Mouse (Mus musculus) adrenal gland, adult 8-10 months (tissue): ENCODE data around the gene Lipm. TPM values are rescaled to one million over a fixed set of nuclear protein-coding genes. Genes with fewer than 3 reads are reported as not detected.

Source experiments
- DNase-seq: peaks from one replicate; pipeline ENCODE4 v3.0.0; 2022
- total RNA-seq, 4 experiments: library from RNA; stranded (reverse); gene quantifications; 2 replicates each; pipeline ENCODE4 v1.2.4; 2022

Lipm gene
- total RNA-seq: not detected

DNA sequence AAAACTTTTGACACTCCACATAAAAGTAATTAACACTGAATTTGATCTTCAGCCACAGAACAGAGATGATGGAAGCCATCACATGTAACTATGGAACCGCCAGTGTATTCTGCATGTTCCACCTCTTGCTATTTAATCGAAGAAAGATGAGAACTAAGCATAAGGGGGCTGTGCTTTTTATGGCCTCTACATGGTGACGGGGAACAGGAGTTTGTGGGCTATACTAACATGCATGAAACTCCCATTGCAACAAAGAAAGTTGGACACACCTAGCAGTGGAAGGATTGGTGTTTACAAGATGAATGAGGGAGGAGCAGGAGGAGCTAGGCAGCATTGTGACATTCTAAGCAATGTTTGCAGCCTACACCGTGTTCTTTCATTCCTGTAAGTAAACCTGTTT is at the start of gene Lipm:
Gene Lipm, plus strand, starts transcription at position 301 of the 400 bp plus-strand sequence.
- DNase-seq: no peak

DNA sequence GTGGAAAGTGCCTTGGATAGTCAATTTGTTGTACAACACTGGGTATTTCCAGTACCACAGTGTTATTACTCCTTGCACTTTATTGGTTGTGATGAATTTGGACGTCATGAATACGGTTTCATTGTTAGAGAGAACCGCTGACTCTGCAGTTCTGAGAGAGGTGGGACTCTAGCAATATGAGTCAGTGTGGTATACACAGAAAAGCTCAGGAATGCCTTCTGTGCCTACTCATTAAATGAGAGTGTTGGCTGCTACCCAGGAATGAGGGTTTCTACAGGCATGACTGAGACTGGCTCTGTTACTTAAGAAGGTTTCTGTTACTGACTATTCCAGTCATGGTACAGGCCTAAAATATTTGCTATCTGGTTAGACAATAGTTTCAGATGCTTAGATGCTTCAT is 49.2 kb upstream of the Lipm start:
- DNase-seq: no peak

DNA sequence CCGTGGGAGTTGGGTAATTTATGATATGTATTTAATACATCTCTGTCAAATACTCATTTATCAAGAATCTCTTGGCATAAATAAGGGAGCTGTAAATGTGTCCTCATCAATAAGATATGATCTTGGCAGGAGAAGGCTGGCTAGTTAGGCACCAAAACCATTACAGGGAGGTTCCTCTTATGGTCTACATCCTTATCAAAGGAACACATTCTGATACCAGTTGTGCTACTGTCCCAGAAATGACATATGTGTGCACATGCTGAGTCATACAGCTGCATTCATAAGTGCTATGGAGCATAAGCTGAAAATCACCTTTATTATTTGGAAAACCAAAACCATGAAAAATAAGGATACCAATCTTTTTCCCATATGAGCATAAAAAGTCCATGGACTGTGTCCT is 37.2 kb upstream of the Lipm start:
- DNase-seq: no peak

DNA sequence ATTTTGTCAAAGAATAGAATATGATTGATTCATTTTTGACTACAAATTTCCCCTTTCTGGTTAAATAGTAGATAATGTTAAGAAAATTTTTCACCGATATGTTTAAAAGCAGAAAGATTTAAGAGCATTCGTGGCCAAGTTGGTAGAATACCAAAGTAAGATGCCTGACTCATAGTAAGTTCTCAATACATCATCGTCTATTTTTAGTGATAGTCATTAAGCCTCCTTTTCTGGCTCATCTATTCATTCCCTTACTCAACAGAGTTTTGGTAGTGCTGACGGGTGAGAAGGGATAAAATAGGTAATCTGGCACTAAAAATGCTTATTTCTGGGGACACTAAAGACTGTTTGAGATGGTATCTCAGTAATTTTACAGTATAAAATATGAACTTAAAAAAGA is 36.7 kb upstream of the Lipm start:
- no peak for DNase-seq

DNA sequence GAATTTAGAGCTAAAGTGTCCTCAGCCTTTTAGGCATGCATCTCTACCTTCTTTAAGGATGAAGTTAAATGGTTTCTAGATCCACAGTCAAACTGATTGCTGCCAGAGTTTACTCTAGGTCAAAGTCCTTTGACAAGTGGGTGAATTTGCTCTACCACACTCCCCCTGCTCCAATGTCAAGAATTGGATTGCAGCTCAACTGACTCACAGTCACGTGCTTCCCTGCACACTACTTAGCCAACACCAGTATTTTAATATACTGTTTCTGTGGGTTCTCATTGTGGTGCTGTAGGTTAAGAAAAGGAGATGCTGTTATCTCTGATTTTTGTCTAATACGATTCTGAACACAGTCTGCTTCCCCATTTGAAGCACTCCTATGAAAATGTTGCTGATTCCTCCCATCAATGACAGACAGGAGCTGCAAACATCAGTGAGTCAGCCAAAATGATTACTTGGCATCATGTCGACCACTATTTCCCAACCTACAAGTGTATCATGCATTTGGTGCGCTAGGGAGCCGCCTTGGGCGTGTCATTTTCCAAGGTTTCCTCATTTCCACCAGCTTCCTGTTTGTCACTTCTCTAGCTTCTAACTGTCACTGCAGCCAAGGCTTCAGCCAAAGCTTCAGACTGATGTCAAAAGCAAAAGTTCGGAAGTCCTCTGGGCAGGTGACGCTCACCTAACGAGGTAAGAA is 33.8 kb upstream of the Lipm start, which contains the start of gene Lipn:
Gene Lipn, plus strand, starts transcription at position 580 of the 694 bp plus-strand sequence.
- DNase-seq: peak; percentile 12

DNA sequence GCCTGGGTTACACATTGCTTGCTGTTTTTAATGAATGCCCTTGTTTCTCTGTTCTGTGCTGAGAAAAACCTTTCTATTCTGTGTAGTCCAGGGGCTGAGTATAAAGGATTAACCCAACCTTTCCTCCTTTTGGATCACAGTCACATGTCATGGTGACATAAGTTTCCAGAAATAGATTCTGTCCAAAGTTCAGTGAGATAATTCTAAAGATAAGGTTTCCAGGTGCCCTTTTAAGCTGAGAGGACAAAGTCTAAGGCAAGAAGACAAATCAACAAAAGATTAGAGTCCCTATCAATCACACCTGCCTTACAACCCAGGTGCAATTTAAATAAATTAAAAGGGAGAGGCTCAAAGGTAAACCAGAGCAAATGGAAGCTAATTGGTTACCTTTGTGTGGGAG is 26.5 kb upstream of the Lipm start:
- no peak for DNase-seq

DNA sequence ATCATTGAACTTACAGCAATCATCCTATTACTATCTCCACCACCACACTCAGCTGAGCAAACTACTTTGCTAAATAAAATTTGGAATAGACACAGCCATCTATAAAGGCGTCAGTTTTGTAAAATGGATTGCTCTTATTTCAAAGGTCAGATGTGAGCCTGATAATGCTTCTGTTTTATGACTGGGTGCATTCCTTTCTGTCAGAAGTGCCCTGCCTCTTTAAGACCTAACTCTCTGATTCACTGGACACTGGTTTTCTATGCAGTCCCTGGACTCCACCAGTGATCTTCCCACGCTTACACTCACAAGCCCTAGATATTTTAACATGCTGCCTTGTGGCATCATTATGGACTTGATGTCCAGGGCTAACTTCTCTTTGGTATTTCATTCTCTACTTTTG is 22.6 kb upstream of the Lipm start:
- DNase-seq: no peak

DNA sequence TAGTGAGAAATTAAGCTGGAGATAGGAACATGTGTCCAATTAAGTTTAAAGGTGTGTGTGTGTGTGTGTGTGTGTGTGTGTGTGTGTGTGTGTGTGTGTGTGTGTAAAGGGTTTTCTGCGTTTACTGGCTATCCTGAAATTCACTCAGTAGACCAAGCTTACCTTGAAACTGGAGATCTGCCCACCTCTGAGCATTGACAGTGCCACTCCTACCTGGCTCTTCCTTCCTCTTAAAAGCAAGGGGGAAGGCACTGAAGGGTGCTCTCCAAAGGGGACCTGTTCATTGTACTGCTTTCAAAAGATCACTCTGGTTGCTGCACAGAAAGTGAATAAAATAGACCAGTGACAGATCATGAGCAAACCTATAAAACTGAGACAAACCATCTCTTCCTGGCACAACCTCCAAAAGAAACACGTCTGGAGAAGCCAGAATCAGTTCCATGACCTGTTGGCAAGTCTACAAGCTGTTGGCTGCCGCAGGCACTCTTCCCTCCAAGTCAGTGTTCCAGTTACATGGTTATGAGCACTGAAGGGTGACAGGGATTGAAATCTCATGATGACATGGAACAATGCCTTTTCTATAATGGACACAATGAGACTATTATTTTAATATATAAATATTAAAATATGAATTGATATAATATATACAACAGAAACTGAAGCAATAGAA is 11.6 kb upstream of the Lipm start:
- no peak for DNase-seq

DNA sequence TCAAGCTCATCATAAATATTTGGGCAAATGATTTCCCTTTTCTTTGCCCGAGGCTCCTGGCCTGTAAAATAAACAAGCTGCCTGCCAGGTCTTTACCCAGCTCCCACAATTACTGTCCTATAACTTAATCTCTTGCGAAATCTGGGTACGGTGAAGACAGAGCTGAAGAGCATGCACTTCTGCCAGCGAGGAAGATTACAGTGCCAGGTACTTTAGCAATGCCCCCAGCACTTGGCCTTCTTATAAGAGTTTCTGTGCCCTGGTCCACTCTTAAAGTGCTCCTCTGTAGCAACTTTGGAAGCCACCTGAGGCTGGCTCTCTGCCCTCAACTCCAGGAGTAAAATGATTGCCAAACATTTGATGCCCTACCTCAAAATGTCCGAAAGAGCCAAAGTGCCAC is 5.4 kb upstream of the Lipm start:
- DNase-seq: no peak

DNA sequence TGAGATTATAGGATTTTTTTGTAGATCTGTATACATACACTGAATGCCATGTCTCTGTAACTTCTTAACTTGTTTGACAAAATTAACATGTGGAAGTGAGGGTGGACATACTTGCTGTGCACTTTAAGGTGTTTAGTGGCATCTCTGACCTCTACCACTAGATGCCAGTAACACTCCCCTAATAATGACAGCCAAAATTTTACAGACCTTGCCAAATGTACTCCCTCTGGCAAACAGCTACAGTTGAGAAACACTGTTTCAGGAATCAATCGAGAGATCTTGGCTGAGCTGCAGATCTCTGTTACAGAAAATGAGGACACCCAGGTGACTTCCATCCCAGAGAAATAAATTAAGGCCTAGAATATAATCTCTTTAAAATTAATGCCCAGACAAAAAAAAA is 4.5 kb upstream of the Lipm start:
- no peak for DNase-seq

DNA sequence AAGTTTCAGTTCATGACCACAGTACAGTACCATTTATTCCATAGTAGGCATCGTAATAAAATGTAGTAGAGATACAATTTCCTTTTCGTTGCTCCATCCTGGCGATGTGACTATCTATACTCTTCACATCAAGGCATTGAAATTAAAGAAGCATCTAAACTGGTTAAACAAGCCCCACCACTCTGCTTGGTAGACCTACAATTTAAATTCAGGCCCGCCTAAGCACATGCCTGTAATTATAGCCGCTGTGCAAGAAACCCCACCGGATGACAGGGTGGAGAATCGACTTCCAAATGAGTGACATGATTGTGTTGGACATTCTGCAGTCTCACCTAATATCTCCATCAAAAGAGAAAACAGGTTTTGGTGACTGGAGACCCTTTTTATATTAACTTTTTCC is 1.2 kb downstream of the Lipm start:
- DNase-seq: no peak

DNA sequence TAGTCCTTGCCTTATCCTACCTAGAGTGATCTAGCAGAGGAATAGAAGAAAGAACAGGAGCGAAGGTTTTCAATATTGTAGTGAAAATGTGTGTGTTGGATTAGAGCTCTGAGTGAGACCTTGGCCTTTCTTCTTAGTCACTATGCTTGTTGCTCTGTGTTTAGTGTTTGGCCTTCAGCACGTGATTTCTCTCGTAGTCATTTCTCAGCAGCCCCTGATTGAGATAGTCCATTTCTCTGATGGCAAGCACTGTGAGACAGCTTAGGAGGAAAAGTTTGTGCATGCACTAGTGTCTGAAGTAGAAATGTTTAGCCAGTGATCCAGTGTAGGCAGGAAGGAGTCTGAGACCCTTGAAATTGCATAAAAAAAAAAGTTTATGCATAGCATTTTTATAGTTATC is 4.1 kb downstream of the Lipm start:
- DNase-seq: peak; percentile 15

DNA sequence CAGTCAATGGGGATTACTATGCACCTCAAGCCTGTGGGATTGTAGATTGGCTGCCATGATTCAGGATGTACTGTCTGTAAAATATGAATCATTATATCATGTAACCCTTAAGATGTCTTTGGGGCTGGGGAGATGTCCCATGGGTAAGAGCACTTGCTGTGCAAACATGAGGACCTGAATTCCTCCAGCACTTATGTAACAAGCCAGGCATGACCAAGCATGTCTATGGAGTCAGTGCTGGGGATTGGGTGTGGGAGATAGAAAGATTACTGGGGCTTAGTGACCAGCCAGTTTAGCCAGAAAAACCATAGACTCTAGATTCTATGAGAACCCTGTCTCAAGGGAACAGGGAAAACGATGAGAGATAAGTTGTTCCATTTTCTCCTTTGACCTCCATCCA is 18.4 kb downstream of the Lipm start:
- DNase-seq: no peak

DNA sequence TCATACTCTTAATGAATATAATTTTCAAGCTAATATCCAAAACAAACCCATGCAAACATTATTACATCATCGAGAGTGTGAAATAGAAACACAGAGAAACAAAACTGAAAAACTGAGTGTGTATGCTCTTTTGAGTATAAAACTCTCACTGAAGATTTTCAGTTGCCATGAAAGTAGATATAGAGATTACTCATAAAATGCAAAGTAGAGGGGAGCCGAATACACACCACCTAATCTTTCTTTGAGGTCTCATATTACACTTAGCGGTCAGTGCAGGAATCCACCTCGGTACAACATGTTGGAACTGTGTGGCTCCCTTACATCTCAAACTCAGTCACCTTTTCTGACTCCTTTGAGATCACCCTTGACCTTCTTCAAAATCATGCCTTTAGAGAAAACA is 18.9 kb downstream of the Lipm start:
- no peak for DNase-seq

DNA sequence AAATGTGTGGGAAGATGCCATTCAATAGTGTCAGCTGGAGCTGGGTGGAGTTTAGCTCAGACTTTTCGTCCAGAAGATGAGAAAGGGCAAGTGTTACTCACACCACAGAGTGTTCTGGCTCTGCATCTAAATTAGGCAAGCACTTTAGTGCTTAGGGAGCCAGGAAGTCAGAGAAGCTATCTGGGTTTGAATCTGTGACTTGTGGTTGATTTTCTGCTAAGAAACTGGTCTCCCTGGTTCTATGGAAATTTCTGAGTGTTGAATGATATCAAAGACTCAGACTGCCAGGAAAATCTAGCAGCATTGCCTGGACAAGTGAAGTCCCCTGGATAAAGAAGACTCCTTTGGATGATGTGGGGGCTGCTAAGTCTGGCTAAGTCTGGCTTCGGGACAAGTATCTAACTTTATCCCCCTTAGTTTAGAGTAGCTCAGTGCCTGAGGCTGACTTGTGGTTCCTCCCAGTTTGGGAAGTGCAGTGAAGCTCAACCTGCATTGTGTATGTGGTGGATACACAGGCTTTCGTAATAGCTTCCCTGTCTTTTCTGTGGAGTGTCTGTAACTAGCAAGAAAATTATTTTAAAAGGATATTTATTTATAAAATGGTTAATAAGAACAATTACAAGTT is 19.5 kb downstream of the Lipm start:
- no peak for DNase-seq

DNA sequence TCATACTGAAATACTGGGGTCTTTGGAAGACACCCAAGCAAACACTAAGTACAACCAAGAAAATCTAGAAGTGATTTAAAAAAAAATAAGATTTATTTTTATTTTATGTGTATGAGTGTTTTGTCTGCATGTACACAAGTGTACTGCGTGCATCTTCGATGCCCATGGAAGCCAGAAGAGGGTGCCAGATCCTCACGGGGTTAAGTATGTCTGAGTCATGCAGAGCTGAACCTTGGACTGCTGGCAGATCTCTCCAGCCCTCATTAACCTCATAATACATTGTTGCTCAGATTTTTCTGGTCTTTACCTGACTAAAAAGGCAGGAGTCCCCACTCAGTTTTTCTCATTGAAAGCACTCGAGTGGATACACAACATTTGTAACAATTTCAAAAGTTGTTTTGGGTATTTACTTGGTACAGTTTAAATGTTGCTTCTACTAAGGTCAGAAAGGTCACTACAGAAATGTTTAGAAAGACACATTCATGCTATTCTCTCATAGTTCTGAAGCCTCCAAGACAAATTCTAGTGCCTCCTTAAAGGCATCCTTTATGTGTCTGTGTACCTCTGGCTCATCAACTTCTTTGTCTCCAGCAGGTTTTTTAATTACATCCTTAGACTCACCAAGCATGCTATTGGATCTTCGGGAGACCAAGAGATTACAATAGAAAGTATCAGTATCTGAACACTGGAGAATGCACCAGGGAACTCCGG is 38.1 kb downstream of the Lipm start:
- DNase-seq: no peak

DNA sequence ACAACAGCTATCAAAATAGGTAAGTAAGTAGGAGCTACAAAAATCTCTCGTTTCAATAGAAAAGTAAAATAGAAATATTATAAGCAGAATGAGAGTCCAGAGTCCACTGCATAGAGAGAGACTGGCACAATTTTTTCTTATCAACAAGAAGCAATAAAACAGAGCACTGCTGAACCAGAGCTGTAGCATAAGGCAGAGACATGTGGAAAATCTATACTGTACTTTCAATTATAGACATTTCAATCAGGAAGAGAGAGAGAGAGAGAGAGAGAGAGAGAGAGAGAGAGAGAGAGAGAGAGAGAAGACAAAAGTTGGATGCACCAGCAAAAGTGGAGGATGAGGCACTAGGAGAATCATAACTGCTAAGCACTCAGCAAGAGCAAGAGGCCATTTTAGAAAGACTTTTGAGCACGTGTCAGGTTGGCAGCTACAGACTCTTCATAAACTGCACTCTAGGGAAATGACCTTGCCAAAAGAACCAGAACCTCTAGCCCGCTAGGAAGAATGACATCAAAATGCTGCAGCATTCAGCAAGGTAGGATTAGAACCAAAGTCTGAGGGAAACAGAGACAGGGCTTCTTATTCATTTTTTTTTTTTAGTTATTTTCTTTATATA is 38.8 kb downstream of the Lipm start:
- DNase-seq: no peak

DNA sequence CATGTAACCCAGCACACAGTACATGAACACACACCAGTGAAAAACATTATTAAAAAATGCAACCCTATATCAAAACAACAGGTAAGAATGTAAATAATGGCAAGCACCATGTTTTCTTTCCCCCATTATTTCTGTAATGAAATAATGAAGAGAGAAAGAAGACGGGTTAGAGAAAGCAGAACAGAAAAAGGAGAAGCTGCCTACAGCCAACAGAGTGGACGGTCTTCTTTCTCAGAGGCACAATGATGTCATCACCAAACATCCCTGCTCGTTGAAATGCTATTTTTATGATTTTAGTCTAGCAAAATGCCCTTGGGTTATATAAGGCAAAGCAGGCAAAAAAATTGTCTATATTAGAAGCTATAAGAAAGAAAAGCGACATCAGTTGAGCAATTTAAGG is 47.7 kb downstream of the Lipm start:
- no peak for DNase-seq

DNA sequence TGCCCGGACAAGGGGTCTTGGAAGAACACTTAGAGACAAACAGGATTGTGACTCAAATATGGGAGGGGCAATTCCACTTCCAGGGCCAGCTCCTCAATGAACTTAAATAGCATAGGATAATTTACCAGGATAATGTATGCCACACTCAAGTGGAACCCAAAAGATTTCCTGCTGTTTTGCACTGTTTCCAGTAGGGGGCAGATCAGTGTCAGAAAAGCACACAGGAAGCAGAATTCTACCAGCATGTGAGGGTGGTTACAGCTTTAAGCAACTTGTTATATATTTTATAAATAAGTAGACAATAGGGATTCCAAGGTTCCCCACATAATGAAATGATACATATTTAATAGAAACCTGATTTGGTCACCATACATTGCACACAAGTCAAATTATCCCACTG is 51.2 kb downstream of the Lipm start:
- no peak for DNase-seq

DNA sequence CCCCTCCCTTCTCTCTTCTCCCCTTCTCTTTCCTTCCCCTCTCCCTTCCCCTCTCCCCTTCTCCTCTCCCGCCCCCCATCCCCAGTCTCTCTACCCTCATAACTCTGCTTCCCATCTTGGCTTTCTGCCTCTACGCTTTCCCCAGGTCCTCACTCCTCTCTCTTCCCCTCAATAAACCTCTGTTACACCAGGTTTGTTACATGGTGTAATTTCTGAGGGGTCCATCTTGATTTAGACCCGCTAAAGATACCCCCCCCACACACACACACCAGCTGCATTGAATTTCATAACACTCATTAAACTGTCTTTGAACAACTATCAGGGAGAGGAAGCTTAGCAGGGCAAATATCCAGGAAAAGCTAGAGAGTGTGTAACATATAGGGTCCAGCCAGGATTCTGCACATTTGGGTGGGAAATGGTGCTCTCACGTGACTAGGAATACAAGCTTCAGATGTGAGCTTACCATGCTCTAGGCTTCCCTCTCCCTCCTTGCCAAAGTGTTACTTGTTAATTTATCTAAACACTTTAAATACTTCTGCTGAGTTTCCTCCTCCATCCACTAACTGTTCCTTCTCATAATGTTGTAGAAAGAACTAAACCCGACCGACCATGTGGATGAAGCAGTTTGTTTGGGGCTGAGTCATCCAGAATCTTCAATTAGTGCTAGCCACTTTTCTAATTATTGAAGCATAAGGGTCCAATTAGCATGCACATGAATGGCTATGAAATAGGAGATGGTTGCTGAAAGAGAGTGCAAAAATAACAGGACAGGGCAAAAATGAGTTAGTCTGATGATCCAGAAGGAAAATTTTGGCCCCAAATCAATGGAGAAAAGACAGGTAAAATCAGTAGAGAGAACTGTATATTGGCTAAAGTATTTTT is 52.8 kb downstream of the Lipm start:
- no peak for DNase-seq

DNA sequence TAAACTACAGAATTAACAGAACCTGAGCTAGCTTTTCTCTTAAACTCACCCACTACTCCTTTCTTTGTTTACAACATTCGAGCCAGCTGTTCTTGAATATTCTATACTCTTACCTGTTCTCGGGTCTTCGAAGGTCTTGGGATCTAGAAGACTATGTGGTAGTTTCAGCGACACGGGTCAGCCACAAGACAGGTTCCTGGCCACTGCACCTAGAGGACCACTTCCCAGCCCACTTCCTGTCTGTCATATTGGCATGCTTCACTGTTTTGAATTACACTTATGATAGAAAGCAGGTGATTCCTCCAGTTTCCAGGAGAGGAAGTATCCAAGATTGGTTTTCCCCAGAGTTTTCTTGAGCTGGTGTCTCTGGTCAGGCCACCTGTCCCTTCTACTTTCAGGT is 62.0 kb downstream of the Lipm start:
- no peak for DNase-seq

DNA sequence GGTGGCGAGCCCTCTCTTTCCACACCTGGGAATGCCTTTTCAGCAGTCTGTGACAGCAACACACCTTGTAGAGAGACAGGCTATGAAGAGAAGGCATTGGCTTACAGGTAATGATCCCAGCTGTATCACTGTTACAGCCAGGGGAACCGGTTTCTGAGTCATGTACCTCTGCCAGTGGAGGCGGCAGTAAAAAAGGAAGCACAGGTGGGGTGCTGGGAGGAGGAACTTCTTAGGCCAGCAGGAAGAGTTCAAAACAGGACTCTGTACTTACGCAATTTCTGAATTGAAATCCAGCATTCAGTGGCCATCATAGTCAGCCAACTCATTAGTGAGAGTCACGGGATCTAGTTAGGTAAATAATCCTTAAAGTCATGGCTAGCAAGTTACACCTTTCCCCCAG is 65.2 kb downstream of the Lipm start, which contains the start of gene Ankrd22:
Gene Ankrd22, minus strand, starts transcription at position 163 of the 400 bp plus-strand sequence.
- no peak for DNase-seq
